Mouse (Mus musculus) Patski (cell line): ENCODE results near the gene Lgals2. TPM values are rescaled to one million over a fixed set of nuclear protein-coding genes. Genes with fewer than 3 reads are reported as not detected.

Source experiments
- ATAC-seq: fragments of 100-300 bp; one replicate; pipeline ENCODE4 v1.8.0; 2021
- CTCF ChIA-PET: fragments of 350-600 bp; sonication (Branson Sonifier 250); formaldehyde crosslinking; loops from one replicate; lab custom pipeline; 2022; ENCODE audit warnings: inconsistent platforms; lab: Charles Lee
- POLR2A ChIA-PET: fragments of 350-600 bp; sonication (Branson Sonifier 250); formaldehyde crosslinking; loops from one replicate; lab custom pipeline; 2022; ENCODE audit warnings: antibody characterized with exemption, inconsistent platforms; lab: Charles Lee
- DNase-seq: peaks from one replicate; pipeline ENCODE4 v3.0.0-alpha.2; 2011; ENCODE audit warnings: low read depth, low spot score
- H3K27me3 ChIP-seq: fragments of 371-371 bp; one replicate; pipeline ENCODE4 v1.5.1; 2021
- CTCF ChIP-seq: fragments of 100-300 bp; IDR thresholded peaks from one replicate; pipeline ENCODE4 v1.5.1; 2021
- in situ Hi-C: fragments of 300-500 bp; cut with MboI; formaldehyde crosslinking; loops from 3 replicates; pipeline ENCODE4 v1.11.1; 2018; ENCODE audit warnings: low pct_unique_long_range_greater_than_20kb, mixed read lengths
- polyA plus RNA-seq: library from polyadenylated mRNA; unstranded; gene quantifications from one replicate; pipeline ENCODE4 v1.2.3, GENCODE M21; 2021

Lgals2 gene
- polyA plus RNA-seq, 1 experiment from 2014 or later: 0.90 TPM

- DNase-seq (no peak), ATAC-seq (no peak)
- POLR2A ChIA-PET: interaction anchor here (1.0 kb wide), 1 partner anchor 31 kb away, joined by 3 read pairs; no protein-coding TSS in a partner anchor
- H3K27me3 ChIP-seq: no peaks in the 10 kb centered on the region
- CTCF ChIA-PET: interaction anchor here (0.9 to 1.2 kb wide), 2 partner anchors 49 to 68 kb away, joined by 3 to 5 read pairs; no protein-coding TSS in a partner anchor
- in situ Hi-C loops: no loop called here
- TF ChIP-seq CTCF: no peak
These were observed 20.2 kb upstream of the Lgals2 start for GRCm38 (mm10) chr15:78875537-78875936.

- CTCF ChIA-PET: interaction anchor here (0.9 to 1.2 kb wide), 2 partner anchors 49 to 69 kb away, joined by 3 to 5 read pairs; no protein-coding TSS in a partner anchor
- H3K27me3 ChIP-seq: no peaks in the 10 kb centered on the region
- in situ Hi-C loops: loop anchor here (5.0 kb wide), 2 partner anchors 58 to 253 kb away; no protein-coding TSS in a partner anchor
- POLR2A ChIA-PET: interaction anchor here (1.0 kb wide), 1 partner anchor 30 kb away, joined by 3 read pairs; no protein-coding TSS in a partner anchor
- DNase-seq (no peak), ATAC-seq (no peak)
- TF ChIP-seq CTCF: no peak
These were observed 19.7 kb upstream of the Lgals2 start for GRCm38 (mm10) chr15:78874989-78875388.

- CTCF ChIA-PET: no interaction called here
- ATAC-seq (no peak), DNase-seq (no peak)
- no peak for TF ChIP-seq CTCF
- in situ Hi-C loops: loop anchor here (5.0 kb wide), 2 partner anchors 57 to 252 kb away; no protein-coding TSS in a partner anchor
- POLR2A ChIA-PET: no interaction called here
- no peaks in the 10 kb centered on the region for H3K27me3 ChIP-seq
These were observed 18.6 kb upstream of the Lgals2 start for GRCm38 (mm10) chr15:78873803-78874435.

- ChIA-PET POLR2A (interaction anchor here (0.6 kb wide), 1 partner anchor 63 kb away, joined by 3 read pairs; no protein-coding TSS in a partner anchor), CTCF (interaction anchor here (2.1 to 4.7 kb wide), 2 partner anchors 20 to 45 kb away, joined by 7 to 34 read pairs; no protein-coding TSS in a partner anchor)
- no peaks in the 10 kb centered on the region for H3K27me3 ChIP-seq
- TF ChIP-seq CTCF: no peak
- ATAC-seq (no peak), DNase-seq (no peak)
- in situ Hi-C loops: loop anchor here (5.0 kb wide), 2 partner anchors 55 to 250 kb away; no protein-coding TSS in a partner anchor
These were observed 16.8 kb upstream of the Lgals2 start for GRCm38 (mm10) chr15:78872021-78872608.

GRCm38 (mm10) chr15:78869775-78870174, 14.4 kb upstream of the Lgals2 start:
- no peak for TF ChIP-seq CTCF
- ATAC-seq: no peak
- in situ Hi-C loops: loop anchor here (5.0 kb wide), 2 partner anchors 52 to 247 kb away; no protein-coding TSS in a partner anchor
- ChIA-PET POLR2A (no interaction called here), CTCF (interaction anchor here (1.0 to 4.7 kb wide), 4 partner anchors 14 to 43 kb away, joined by 4 to 34 read pairs (median 10); partner anchors contain the start of gene Lgals2)
- no peaks in the 10 kb centered on the region for H3K27me3 ChIP-seq
- DNase-seq: no peak

- H3K27me3 ChIP-seq: no peaks in the 10 kb centered on the region
- ChIA-PET POLR2A (no interaction called here), CTCF (interaction anchor here (0.6 to 4.7 kb wide), 5 partner anchors 13 to 42 kb away, joined by 3 to 34 read pairs (median 4); partner anchors contain the start of gene Lgals2)
- ATAC-seq (no peak), DNase-seq (no peak)
- in situ Hi-C loops: no loop called here
- no peak for TF ChIP-seq CTCF
These were observed 13.5 kb upstream of the Lgals2 start for GRCm38 (mm10) chr15:78868826-78869233.

- in situ Hi-C loops: no loop called here
- peak; percentile 18 for ATAC-seq
- DNase-seq: no peak
- TF ChIP-seq CTCF: no peak
- CTCF ChIA-PET: interaction anchor here (1.0 to 4.7 kb wide), 3 partner anchors 12 to 41 kb away, joined by 4 to 34 read pairs (median 13); partner anchors contain the start of gene Lgals2
- no peaks in the 10 kb centered on the region for H3K27me3 ChIP-seq
- POLR2A ChIA-PET: no interaction called here
These were observed 13.1 kb upstream of the Lgals2 start for GRCm38 (mm10) chr15:78868398-78868797.

GRCm38 (mm10) chr15:78863852-78864253, 8.5 kb upstream of the Lgals2 start:
- DNase-seq: no peak
- ChIA-PET POLR2A (no interaction called here), CTCF (no interaction called here)
- no peak for ATAC-seq
- no peak for TF ChIP-seq CTCF
- no peaks in the 10 kb centered on the region for H3K27me3 ChIP-seq
- in situ Hi-C loops: no loop called here

GRCm38 (mm10) chr15:78863154-78863553, 7.8 kb upstream of the Lgals2 start:
- no peak for TF ChIP-seq CTCF
- CTCF ChIA-PET: no interaction called here
- no peak for DNase-seq
- POLR2A ChIA-PET: no interaction called here
- no peaks in the 10 kb centered on the region for H3K27me3 ChIP-seq
- ATAC-seq: no peak
- in situ Hi-C loops: no loop called here

- no peak for ATAC-seq
- no peak for TF ChIP-seq CTCF
- H3K27me3 ChIP-seq: no peaks in the 10 kb centered on the region
- in situ Hi-C loops: no loop called here
- ChIA-PET CTCF (no interaction called here), POLR2A (no interaction called here)
- DNase-seq: no peak
These were observed 7.0 kb upstream of the Lgals2 start for GRCm38 (mm10) chr15:78862280-78862679.
